Mouse (Mus musculus): ENCODE measurements at regions not wholly inside any gene's neighbourhood (a gene's known extent, or its start where the extent isn't known, plus 50 kb on each side); places are given as distances from the start of the nearest gene placed in this dataset.

DNA sequence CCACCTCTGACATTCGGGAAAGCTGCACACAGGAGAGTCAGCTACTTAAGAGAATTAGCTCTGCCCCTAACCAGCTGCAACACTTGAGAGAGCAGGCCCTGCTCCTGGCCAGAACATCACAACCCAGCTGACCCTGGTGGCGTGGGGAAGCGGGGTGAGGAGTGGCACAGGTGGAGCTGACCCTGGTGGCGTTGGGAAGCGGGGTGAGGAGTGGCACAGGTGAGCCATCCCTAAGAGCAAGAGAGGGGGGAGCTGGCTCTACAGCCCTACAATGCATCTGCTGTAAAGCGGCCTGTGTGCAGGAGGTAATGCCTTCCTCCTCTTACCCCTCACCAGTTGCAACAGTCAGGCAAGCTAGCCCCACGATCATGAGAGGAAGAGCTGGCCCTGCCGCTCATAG lies 293.5 kb upstream of the N6amt1 start:
- no peak for TF ChIP-seq CTCF (IDR thresholded peaks at IDR 0.05; ENCODE audit: extremely low read depth, insufficient read depth, insufficient read length, insufficient replicate concordance)
- TF ChIP-seq POLR2A (IDR thresholded peaks at IDR 0.05; ENCODE audit: low read depth, low read length): no peak

All from spleen, adult 2 months (tissue).